In genomic region chr5:131007198-131007597, GRCm38 (mm10) we compare ENCODE assay signal across 8 mouse cellular contexts.
DNase-seq lines count a peak whose midpoint lies in the region; ATAC-seq lines count a peak whose summit lies in the region.
"Had no signal": no experiment of that assay in that cellular context is flagged by ENCODE, and none has a peak within 500 bp of the region (broad histone marks: within the 10 kb centered on the region; RNA-seq: fewer than 3 reads in every experiment).

No protein-coding gene starts in this region.

- H3K9me3 ChIP-seq in liver, embryonic 12.5 days (replicated peaks): no peaks in the 10 kb centered on the region

- 60% methylated on average over 7 of the region's 7 CpGs for WGBS in liver, embryonic 12.5 days (ENCODE audit: insufficient replicate concordance)

- no peaks in the 10 kb centered on the region for H3K4me1 ChIP-seq in liver, embryonic 12.5 days

- no peaks in the 10 kb centered on the region for H3K36me3 ChIP-seq in liver, embryonic 12.5 days

- no peak overlapping the region for H3K9ac ChIP-seq in liver, embryonic 12.5 days

- H3K4me3 ChIP-seq in liver, embryonic 12.5 days: no peak overlapping the region
- H3K4me3 ChIP-seq: myocyte had no signal

- peak; percentile 97 for DNase-seq in brain, adult 2 months (ENCODE audit: low read depth, low spot score)
- peak; percentile 90 for DNase-seq in cerebellum, adult 11 months
- peak; percentile 32 for DNase-seq in gastrocnemius, postnatal 10 days
- peak; percentile 64 to 76 for DNase-seq in left cerebral cortex, adult 18-20 months (ENCODE audit: low spot score in 2 of 2)
- DNase-seq in lung, adult 18-20 months: no peak
- DNase-seq in T-cell, adult 2 months (ENCODE audit: low spot score): no peak

- no peak for ATAC-seq in liver, embryonic 12.5 days

- H3K27me3 ChIP-seq in liver, embryonic 12.5 days (replicated peaks): no peaks in the 10 kb centered on the region

- no peak overlapping the region for H3K27ac ChIP-seq in liver, embryonic 12.5 days

- H3K4me2 ChIP-seq in liver, embryonic 12.5 days: no peak overlapping the region

Comparison
In these comparisons a context has a peak if more than half of its experiments do, and no peak if none do; other contexts are left out.
1. DNase-seq: peak in brain, adult 2 months (single experiment), cerebellum, adult 11 months (single experiment), gastrocnemius, postnatal 10 days (single experiment) and left cerebral cortex, adult 18-20 months (2 of 2); none in lung, adult 18-20 months (0 of 2) and T-cell, adult 2 months (single experiment).